In genomic region chr3:121428696-121429259, GRCm38 (mm10) we compare ENCODE assay signal across 9 mouse cellular contexts. TPM values are rescaled to one million over a fixed set of nuclear protein-coding genes. Genes with fewer than 3 reads are reported as not detected.
DNase-seq lines count a peak whose midpoint lies in the region; ATAC-seq and TF ChIP-seq lines count a peak whose summit lies in the region.
"Had no signal": no experiment of that assay in that cellular context is flagged by ENCODE, and none has a peak within 500 bp of the region (broad histone marks: within the 10 kb centered on the region; RNA-seq: fewer than 3 reads in every experiment).

No protein-coding gene starts in this region.

- no peak for ATAC-seq in lung, embryonic 14.5 days (ENCODE audit: insufficient read depth)
- no peak for ATAC-seq in forebrain, embryonic 12.5 days (ENCODE audit: low FRiP score)
- ATAC-seq in limb, embryonic 13.5 days (ENCODE audit: low FRiP score, low read depth), result no peak

- peak overlapping the region; percentile 92 for H3K4me2 ChIP-seq in lung, embryonic 14.5 days
- peak overlapping the region; percentile 87 for H3K4me2 ChIP-seq in forebrain, embryonic 12.5 days
- H3K4me2 ChIP-seq in limb, embryonic 13.5 days (replicated peaks), result peak overlapping the region; percentile 88

- H3K4me1 ChIP-seq in lung, embryonic 14.5 days (ENCODE audit: insufficient read depth), result peaks cover 26% of the 10 kb centered on the region
- peaks cover 59% of the 10 kb centered on the region for H3K4me1 ChIP-seq in forebrain, embryonic 12.5 days
- H3K4me1 ChIP-seq in limb, embryonic 13.5 days, result peaks cover 60% of the 10 kb centered on the region
- peaks cover 12% of the 10 kb centered on the region for H3K4me1 ChIP-seq in olfactory bulb, adult 2 months (ENCODE audit: control insufficient read depth, insufficient read depth, low read length)

- no peak for TF ChIP-seq POLR2A in olfactory bulb, adult 2 months (IDR thresholded peaks at IDR 0.05; ENCODE audit: insufficient read depth, low read depth, low read length)

- peak overlapping the region; percentile 97 for H3K9ac ChIP-seq in lung, embryonic 14.5 days
- H3K9ac ChIP-seq in forebrain, embryonic 12.5 days, result peak overlapping the region; percentile 95
- peak overlapping the region; percentile 99 for H3K9ac ChIP-seq in limb, embryonic 13.5 days

- no peak for TF ChIP-seq CTCF in lung, embryonic 14.5 days (IDR thresholded peaks at IDR 0.05; ENCODE audit: low read depth)
- no peak for TF ChIP-seq CTCF in olfactory bulb, adult 2 months (IDR thresholded peaks at IDR 0.05; ENCODE audit: insufficient read depth, low read depth, low read length)
- TF ChIP-seq CTCF in left cerebral cortex, adult 2 months (IDR thresholded peaks at IDR 0.05), result no peak

- H3K4me3 ChIP-seq in lung, embryonic 14.5 days (ENCODE audit: low read depth, low read length), result peak overlapping the region; percentile 89
- H3K4me3 ChIP-seq in forebrain, embryonic 12.5 days (replicated peaks), result peak overlapping the region; percentile 89
- H3K4me3 ChIP-seq in limb, embryonic 13.5 days, result peak overlapping the region; percentile 88
- H3K4me3 ChIP-seq in olfactory bulb, adult 2 months (ENCODE audit: insufficient read depth, low read depth, low read length), result peak overlapping the region; percentile 30
- no peak overlapping the region; the same call in 1 of the 2 replicates for H3K4me3 ChIP-seq in left cerebral cortex, adult 2 months

- no peaks in the 10 kb centered on the region for H3K9me3 ChIP-seq in lung, embryonic 14.5 days (ENCODE audit: low read depth, low read length)
- no peaks in the 10 kb centered on the region for H3K9me3 ChIP-seq in forebrain, embryonic 12.5 days
- H3K9me3 ChIP-seq in limb, embryonic 13.5 days, result no peaks in the 10 kb centered on the region

- H3K27ac ChIP-seq in lung, embryonic 14.5 days (ENCODE audit: low read depth), result no peak overlapping the region; the same call in 1 of the 2 replicates
- H3K27ac ChIP-seq in forebrain, embryonic 12.5 days, result peak overlapping the region; percentile 99; the same call in 1 of the 2 replicates
- H3K27ac ChIP-seq in limb, embryonic 13.5 days, result peak overlapping the region; percentile 99; the same call in 1 of the 2 replicates
- no peak overlapping the region for H3K27ac ChIP-seq in olfactory bulb, adult 2 months (ENCODE audit: insufficient read depth, low read depth, low read length)
- H3K27ac ChIP-seq in left cerebral cortex, adult 2 months, result no peak overlapping the region

- H3K36me3 ChIP-seq in lung, embryonic 14.5 days (ENCODE audit: insufficient read depth), result 0 out of 2 replicates have a peak, but pooled peaks cover 4% of the 10 kb centered on the region
- H3K36me3 ChIP-seq in forebrain, embryonic 12.5 days (replicated peaks), result no peaks in the 10 kb centered on the region; the same call in 1 of the 2 replicates
- no peaks in the 10 kb centered on the region for H3K36me3 ChIP-seq in limb, embryonic 13.5 days

- 42% methylated on average over 11 of the region's 11 CpGs for WGBS in lung, embryonic 14.5 days
- 56% methylated on average over 11 of the region's 11 CpGs for WGBS in forebrain, embryonic 12.5 days
- 50% methylated on average over 11 of the region's 11 CpGs for WGBS in limb, embryonic 13.5 days
- WGBS in olfactory bulb, adult 2 months, result 43% methylated on average over 11 of the region's 11 CpGs

- no peak for DNase-seq in lung, embryonic 14.5 days
- no peak for DNase-seq in lung, postnatal 25 days (ENCODE audit: low spot score)
- no peak for DNase-seq in left cerebral cortex, adult 2 months (ENCODE audit: extremely low spot score in 1 of 2, low spot score in 2 of 2)
- no peak for DNase-seq in left cerebral cortex, postnatal 10 days (ENCODE audit: extremely low spot score in 1 of 2, low spot score in 2 of 2)
- no peak for DNase-seq in retina, embryonic 14.5 days (ENCODE audit: low spot score)
- DNase-seq: embryo, embryonic 11 days had no signal

- H3K27me3 ChIP-seq in lung, embryonic 14.5 days (ENCODE audit: insufficient read depth, low read length), result 0 out of 2 replicates have a peak, but pooled peaks cover 3% of the 10 kb centered on the region
- H3K27me3 ChIP-seq in forebrain, embryonic 12.5 days, result peaks cover 6% of the 10 kb centered on the region; the same call in 1 of the 2 replicates
- no peaks in the 10 kb centered on the region for H3K27me3 ChIP-seq in limb, embryonic 13.5 days

- intact Hi-C loops in left cerebral cortex, adult 2 months (cut with DNase I), result loop anchor here (5.0 kb wide), 2 partner anchors 74 to 256 kb away; partner anchors contain the start of gene Rwdd3
- intact Hi-C loops in left cerebral cortex, postnatal 10 days (cut with DNase I), result loop anchor here (5.0 to 10.0 kb wide), 2 partner anchors 121 to 254 kb away; partner anchors contain the start of gene Rwdd3

RNA-seq across cellular contexts. Expression of gene Cnn3, which starts 2.5 kb away (rescaled TPM):
- polyA plus RNA-seq in lung, embryonic 14.5 days (2014; fragmentation: Nextera tagmentation; extraction: Ambion mirVana), result 671 and 678 TPM in 2 replicates
- 831 and 838 TPM in 2 replicates for polyA plus RNA-seq in forebrain, embryonic 12.5 days (2016; fragmentation: Nextera tagmentation; extraction: Ambion mirVana)
- polyA plus RNA-seq in limb, embryonic 13.5 days (2015; fragmentation: Nextera tagmentation; extraction: Ambion mirVana), result 936 and 944 TPM in 2 replicates
- not detected in 2 replicates for polyA plus RNA-seq in olfactory bulb, adult 2 months (2012; ENCODE audit: insufficient read depth, insufficient read length, low replicate concordance, missing spikeins)
- total RNA-seq in left cerebral cortex, adult 2 months (2021), result 10 to 100 TPM; 61.0 to 64.7 TPM
- 10 to 100 TPM; 67.4 to 70.1 TPM for total RNA-seq in left cerebral cortex, postnatal 10 days (2021)

Comparison
In these comparisons a context has a peak if more than half of its experiments do, and no peak if none do; other contexts are left out.
1. H3K27ac ChIP-seq: peak in forebrain, embryonic 12.5 days (single experiment) and limb, embryonic 13.5 days (single experiment); none in lung, embryonic 14.5 days (single experiment), olfactory bulb, adult 2 months (single experiment) and left cerebral cortex, adult 2 months (single experiment).
2. Peak in every context shown above with its lines, with median percentiles within 50 percentile points of each other: H3K4me2 ChIP-seq and H3K9ac ChIP-seq.